Mouse (Mus musculus): ENCODE measurements at regions not wholly inside any gene's neighbourhood (a gene's known extent, or its start where the extent isn't known, plus 50 kb on each side); places are given as distances from the start of the nearest gene placed in this dataset.

DNA sequence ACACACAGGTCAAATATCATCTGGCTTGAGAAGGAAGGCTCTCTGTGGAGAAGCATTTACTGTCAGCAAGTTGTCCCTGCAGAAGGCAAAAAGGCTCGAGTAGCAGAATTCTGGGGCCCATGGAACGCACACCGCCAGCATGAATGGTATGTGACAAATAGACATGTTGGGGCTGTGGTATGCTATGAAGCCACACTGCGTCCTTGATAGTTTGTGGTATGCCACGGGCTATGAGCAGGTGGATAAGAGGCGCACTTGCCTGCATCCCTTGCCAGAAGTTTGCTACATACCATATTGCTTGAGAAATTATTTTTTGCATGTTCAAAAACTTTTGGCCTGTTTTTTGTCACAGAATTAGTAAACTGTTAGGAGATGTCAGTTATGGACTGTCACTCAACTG, 349.7 kb downstream of the Pik3r1 start:
- H3K27me3 ChIP-seq (ENCODE audit: control insufficient read depth, insufficient read depth, insufficient read length), result no peaks in the 10 kb centered on the region
- H3K79me2 ChIP-seq (ENCODE audit: control insufficient read depth, insufficient read depth), result no peaks in the 10 kb centered on the region
- H3K4me2 ChIP-seq (ENCODE audit: low read depth), result no peak overlapping the region
- no peak overlapping the region for H3K4me3 ChIP-seq
- no peaks in the 10 kb centered on the region for H3K36me3 ChIP-seq (ENCODE audit: control insufficient read depth, insufficient read depth)
- TF ChIP-seq MAX (IDR thresholded peaks at IDR 0.05; ENCODE audit: low read depth) (no peak), REST (IDR thresholded peaks at IDR 0.05; ENCODE audit: insufficient read depth, insufficient read length) (no peak), MYOG (IDR thresholded peaks at IDR 0.05; ENCODE audit: control insufficient read depth in 1 of 3, insufficient read depth in 1 of 3, insufficient read length in 2 of 3, low read depth in 2 of 3) (peak; percentile 30 to 85 (median 65)), TCF12 (IDR thresholded peaks at IDR 0.05; ENCODE audit: insufficient read depth, poor library complexity, severe bottlenecking) (peak; percentile 6), TCF3 (IDR thresholded peaks at IDR 0.05; ENCODE audit: insufficient read length, low read depth) (peak; percentile 50), E2F4 (IDR thresholded peaks at IDR 0.05; ENCODE audit: insufficient read depth) (no peak), POLR2A (IDR thresholded peaks at IDR 0.05; ENCODE audit: insufficient read length, low read depth) (no peak), MYOD1 (IDR thresholded peaks at IDR 0.05; ENCODE audit: control insufficient read depth in 1 of 3, insufficient read length in 2 of 3, low read depth in 2 of 3) (peak in 2 of 3 experiments; percentile 51 to 81)
- no peak overlapping the region for H3ac ChIP-seq (ENCODE audit: control insufficient read depth, insufficient read length)

DNA sequence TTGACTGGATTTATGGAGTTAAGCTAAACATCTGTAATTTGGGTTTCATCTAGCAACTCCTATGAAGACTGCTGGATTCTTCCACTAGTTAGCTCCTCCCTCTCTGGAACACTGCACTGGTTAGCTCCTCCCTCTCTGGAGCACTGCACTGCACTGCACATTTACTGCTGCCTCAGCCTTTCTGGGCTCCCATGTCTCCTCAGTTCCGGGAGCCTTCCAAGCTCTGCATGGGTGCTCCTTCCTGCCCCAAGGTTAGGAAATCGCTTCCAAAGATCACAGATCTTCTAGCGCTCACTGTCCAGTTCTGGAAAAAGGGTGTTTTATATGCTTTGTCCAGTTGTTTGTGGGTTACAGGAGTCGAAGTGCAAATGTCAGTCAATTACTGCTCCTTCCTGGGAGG, 359.1 kb downstream of the Pik3r1 start:
- H3K4me2 ChIP-seq (ENCODE audit: low read depth), result no peak overlapping the region
- no peaks in the 10 kb centered on the region for H3K27me3 ChIP-seq (ENCODE audit: control insufficient read depth, insufficient read depth, insufficient read length)
- H3K36me3 ChIP-seq (ENCODE audit: control insufficient read depth, insufficient read depth), result no peaks in the 10 kb centered on the region
- no peak overlapping the region for H3K4me3 ChIP-seq
- H3K79me2 ChIP-seq (ENCODE audit: control insufficient read depth, insufficient read depth), result no peaks in the 10 kb centered on the region
- TF ChIP-seq POLR2AphosphoS2 (IDR thresholded peaks at IDR 0.05; ENCODE audit: insufficient read length, low read depth), result no peak
- TF ChIP-seq MAX (IDR thresholded peaks at IDR 0.05; ENCODE audit: low read depth), result no peak
- TF ChIP-seq E2F4 (IDR thresholded peaks at IDR 0.05; ENCODE audit: insufficient read depth), result no peak
- TF ChIP-seq TCF3 (IDR thresholded peaks at IDR 0.05; ENCODE audit: insufficient read length, low read depth), result no peak
- TF ChIP-seq POLR2A (IDR thresholded peaks at IDR 0.05; ENCODE audit: insufficient read length, low read depth), result no peak
- TF ChIP-seq CEBPB (IDR thresholded peaks at IDR 0.05; ENCODE audit: insufficient read depth, poor library complexity, severe bottlenecking), result no peak
- TF ChIP-seq TCF12 (IDR thresholded peaks at IDR 0.05; ENCODE audit: insufficient read depth, poor library complexity, severe bottlenecking), result no peak
- no peak for TF ChIP-seq REST (IDR thresholded peaks at IDR 0.05; ENCODE audit: insufficient read depth, insufficient read length)
- TF ChIP-seq MYOD1 (IDR thresholded peaks at IDR 0.05; ENCODE audit: control insufficient read depth in 1 of 3, insufficient read length in 2 of 3, low read depth in 2 of 3), result no peak
- TF ChIP-seq USF1 (IDR thresholded peaks at IDR 0.05; ENCODE audit: low read depth), result no peak
- TF ChIP-seq SRF (IDR thresholded peaks at IDR 0.05; ENCODE audit: control insufficient read depth, insufficient read length, low read depth), result no peak
- TF ChIP-seq MYOG (IDR thresholded peaks at IDR 0.05; ENCODE audit: control insufficient read depth in 1 of 3, insufficient read depth in 1 of 3, insufficient read length in 2 of 3, low read depth in 2 of 3), result no peak
- H3ac ChIP-seq (ENCODE audit: control insufficient read depth, insufficient read length), result no peak overlapping the region

DNA sequence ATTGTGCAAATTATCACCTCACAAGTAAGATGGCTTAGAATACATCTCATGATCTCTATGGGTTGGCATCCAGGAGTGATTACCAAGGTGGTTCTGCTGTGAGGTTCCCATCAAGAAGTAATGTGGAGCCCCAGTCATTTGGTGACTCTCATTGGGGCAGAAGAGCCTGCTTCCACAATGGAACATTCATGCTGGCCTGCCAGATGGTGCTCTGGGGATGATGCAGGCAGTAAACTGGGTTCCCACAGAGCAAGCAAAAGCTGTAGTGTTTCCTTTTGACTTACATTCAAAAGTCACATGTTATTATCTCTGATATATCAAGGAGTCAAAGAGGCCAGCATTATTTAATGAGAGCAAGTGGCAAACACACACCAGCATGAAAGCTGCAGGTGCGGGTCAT, 360.4 kb downstream of the Pik3r1 start:
- no peak overlapping the region for H3K4me3 ChIP-seq
- no peak overlapping the region for H3ac ChIP-seq (ENCODE audit: control insufficient read depth, insufficient read length)
- no peaks in the 10 kb centered on the region for H3K27me3 ChIP-seq (ENCODE audit: control insufficient read depth, insufficient read depth, insufficient read length)
- no peaks in the 10 kb centered on the region for H3K79me2 ChIP-seq (ENCODE audit: control insufficient read depth, insufficient read depth)
- no peak for TF ChIP-seq POLR2AphosphoS2 (IDR thresholded peaks at IDR 0.05; ENCODE audit: insufficient read length, low read depth)
- no peak for TF ChIP-seq USF1 (IDR thresholded peaks at IDR 0.05; ENCODE audit: low read depth)
- TF ChIP-seq TCF12 (IDR thresholded peaks at IDR 0.05; ENCODE audit: insufficient read depth, poor library complexity, severe bottlenecking), result no peak
- no peak for TF ChIP-seq MYOD1 (IDR thresholded peaks at IDR 0.05; ENCODE audit: control insufficient read depth in 1 of 3, insufficient read length in 2 of 3, low read depth in 2 of 3)
- no peak for TF ChIP-seq E2F4 (IDR thresholded peaks at IDR 0.05; ENCODE audit: insufficient read depth)
- no peak for TF ChIP-seq MAX (IDR thresholded peaks at IDR 0.05; ENCODE audit: low read depth)
- TF ChIP-seq TCF3 (IDR thresholded peaks at IDR 0.05; ENCODE audit: insufficient read length, low read depth), result no peak
- TF ChIP-seq CEBPB (IDR thresholded peaks at IDR 0.05; ENCODE audit: insufficient read depth, poor library complexity, severe bottlenecking), result no peak
- no peak for TF ChIP-seq REST (IDR thresholded peaks at IDR 0.05; ENCODE audit: insufficient read depth, insufficient read length)
- no peak for TF ChIP-seq MYOG (IDR thresholded peaks at IDR 0.05; ENCODE audit: control insufficient read depth in 1 of 3, insufficient read depth in 1 of 3, insufficient read length in 2 of 3, low read depth in 2 of 3)
- TF ChIP-seq POLR2A (IDR thresholded peaks at IDR 0.05; ENCODE audit: insufficient read length, low read depth), result no peak
- TF ChIP-seq SRF (IDR thresholded peaks at IDR 0.05; ENCODE audit: control insufficient read depth, insufficient read length, low read depth), result no peak
- no peaks in the 10 kb centered on the region for H3K36me3 ChIP-seq (ENCODE audit: control insufficient read depth, insufficient read depth)
- no peak overlapping the region for H3K4me2 ChIP-seq (ENCODE audit: low read depth)

DNA sequence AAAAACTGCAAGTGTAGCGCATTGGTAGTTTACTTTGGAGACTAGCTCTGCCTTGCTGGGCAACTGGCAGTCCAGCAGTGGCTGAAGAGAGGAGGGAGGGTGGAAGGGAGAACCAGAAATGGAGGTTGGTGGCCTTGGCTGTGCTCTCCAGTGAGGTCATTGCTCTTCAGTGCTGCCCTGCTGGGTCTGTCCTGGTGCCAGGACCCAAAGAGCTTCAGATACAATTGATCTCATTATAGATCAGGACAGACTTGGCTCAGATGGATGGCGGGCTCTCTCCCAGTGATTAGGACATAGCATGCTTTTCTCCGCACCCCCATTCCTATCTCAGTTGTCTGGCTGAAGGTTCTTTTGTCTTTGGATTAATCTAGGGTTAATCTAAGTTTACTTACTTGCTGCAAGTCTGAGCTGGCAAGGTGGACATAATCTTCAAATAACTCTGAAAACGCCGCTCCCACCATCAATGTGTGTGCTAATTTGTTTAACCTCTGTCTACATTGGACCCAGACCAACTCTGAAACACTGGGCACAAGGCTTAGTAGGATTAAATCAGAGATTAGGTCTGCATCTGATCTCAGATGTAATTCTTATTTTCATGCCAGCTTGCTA, 394.3 kb downstream of the Pik3r1 start:
- TF ChIP-seq CEBPB (IDR thresholded peaks at IDR 0.05; ENCODE audit: insufficient read depth, poor library complexity, severe bottlenecking), result no peak
- TF ChIP-seq POLR2AphosphoS2 (IDR thresholded peaks at IDR 0.05; ENCODE audit: insufficient read length, low read depth), result no peak
- no peak for TF ChIP-seq SRF (IDR thresholded peaks at IDR 0.05; ENCODE audit: control insufficient read depth, insufficient read length, low read depth)
- TF ChIP-seq E2F4 (IDR thresholded peaks at IDR 0.05; ENCODE audit: insufficient read depth), result no peak
- TF ChIP-seq TCF3 (IDR thresholded peaks at IDR 0.05; ENCODE audit: insufficient read length, low read depth), result no peak
- no peak for TF ChIP-seq REST (IDR thresholded peaks at IDR 0.05; ENCODE audit: insufficient read depth, insufficient read length)
- TF ChIP-seq MYOD1 (IDR thresholded peaks at IDR 0.05; ENCODE audit: control insufficient read depth in 1 of 3, insufficient read length in 2 of 3, low read depth in 2 of 3), result no peak
- no peak for TF ChIP-seq MAX (IDR thresholded peaks at IDR 0.05; ENCODE audit: low read depth)
- no peak for TF ChIP-seq USF1 (IDR thresholded peaks at IDR 0.05; ENCODE audit: low read depth)
- Histone ChIP-seq H3ac (ENCODE audit: control insufficient read depth, insufficient read length) (no peak overlapping the region), H3K79me2 (ENCODE audit: control insufficient read depth, insufficient read depth) (no peaks in the 10 kb centered on the region), H3K27me3 (ENCODE audit: control insufficient read depth, insufficient read depth, insufficient read length) (no peaks in the 10 kb centered on the region), H3K4me3 (no peak overlapping the region), H3K4me2 (ENCODE audit: low read depth) (no peak overlapping the region), H3K36me3 (ENCODE audit: control insufficient read depth, insufficient read depth) (no peaks in the 10 kb centered on the region)
